Mouse (Mus musculus): ENCODE measurements around the gene Scoc. TPM values are rescaled to one million over a fixed set of nuclear protein-coding genes. Genes with fewer than 3 reads are reported as not detected.

The Scoc gene
- polyA plus RNA-seq (2017; shearing (Covaris generic)) = 32.6 TPM

GRCm38 (mm10) chr8:83458222-83458621, at the start of gene Scoc:
Gene Scoc (minus strand): TSS chr8:83458391.

GRCm38 (mm10) chr8:83389316-83390005, 68.7 kb downstream of the Scoc start, which contains the start of gene Clgn:
Gene Clgn (plus strand): TSS chr8:83389867.

Other genes with a start within 250 kb of the Scoc start
- gene Ucp1, start 168.0 kb downstream of the Scoc start, polyA plus RNA-seq (2017; shearing (Covaris generic)) = not detected
- 14.6 TPM for gene Elmod2, start 125.9 kb downstream of the Scoc start, polyA plus RNA-seq (2017; shearing (Covaris generic))
- gene Mgat4d, start 109.9 kb downstream of the Scoc start, polyA plus RNA-seq (2017; shearing (Covaris generic)) = not detected
- 0.20 TPM for gene Clgn, start 68.5 kb downstream of the Scoc start, polyA plus RNA-seq (2017; shearing (Covaris generic))
- not detected for gene Olfr370, start 77.4 kb upstream of the Scoc start, polyA plus RNA-seq (2017; shearing (Covaris generic))
- 323 TPM for gene Ndufb7, start 108.3 kb upstream of the Scoc start, polyA plus RNA-seq (2017; shearing (Covaris generic))
- 564 TPM for gene Tecr, start 149.6 kb upstream of the Scoc start, polyA plus RNA-seq (2017; shearing (Covaris generic))
- gene Dnajb1, start 149.8 kb upstream of the Scoc start, polyA plus RNA-seq (2017; shearing (Covaris generic)) = 90.1 TPM
- 72.7 TPM for gene Gipc1, start 194.3 kb upstream of the Scoc start, polyA plus RNA-seq (2017; shearing (Covaris generic))
- gene Ptger1, start 208.3 kb upstream of the Scoc start, polyA plus RNA-seq (2017; shearing (Covaris generic)) = 0.73 TPM
- 15.5 TPM for gene Pkn1, start 240.8 kb upstream of the Scoc start, polyA plus RNA-seq (2017; shearing (Covaris generic))

Measured in CD4-positive, CD25-positive, alpha-beta regulatory T cell, adult 9 weeks (primary cell).